Mouse (Mus musculus) heart, postnatal 25 days (tissue): ENCODE measurements around the gene Erich6. TPM values are rescaled to one million over a fixed set of nuclear protein-coding genes. Genes with fewer than 3 reads are reported as not detected.

ENCODE experiments used
- DNase-seq: peaks from one replicate; pipeline ENCODE4 v3.0.0; 2022; ENCODE audit warnings: low spot score
- intact Hi-C: fragments of 180-260 bp; cut with DNase I; formaldehyde crosslinking; loops from one replicate; pipeline ENCODE4 v1.15.1; 2025
- total RNA-seq, 2 experiments: library from RNA; stranded (reverse); gene quantifications; 2 replicates each; pipeline ENCODE4 v1.2.3; 2021

The Erich6 gene
- total RNA-seq, result not detected

DNA sequence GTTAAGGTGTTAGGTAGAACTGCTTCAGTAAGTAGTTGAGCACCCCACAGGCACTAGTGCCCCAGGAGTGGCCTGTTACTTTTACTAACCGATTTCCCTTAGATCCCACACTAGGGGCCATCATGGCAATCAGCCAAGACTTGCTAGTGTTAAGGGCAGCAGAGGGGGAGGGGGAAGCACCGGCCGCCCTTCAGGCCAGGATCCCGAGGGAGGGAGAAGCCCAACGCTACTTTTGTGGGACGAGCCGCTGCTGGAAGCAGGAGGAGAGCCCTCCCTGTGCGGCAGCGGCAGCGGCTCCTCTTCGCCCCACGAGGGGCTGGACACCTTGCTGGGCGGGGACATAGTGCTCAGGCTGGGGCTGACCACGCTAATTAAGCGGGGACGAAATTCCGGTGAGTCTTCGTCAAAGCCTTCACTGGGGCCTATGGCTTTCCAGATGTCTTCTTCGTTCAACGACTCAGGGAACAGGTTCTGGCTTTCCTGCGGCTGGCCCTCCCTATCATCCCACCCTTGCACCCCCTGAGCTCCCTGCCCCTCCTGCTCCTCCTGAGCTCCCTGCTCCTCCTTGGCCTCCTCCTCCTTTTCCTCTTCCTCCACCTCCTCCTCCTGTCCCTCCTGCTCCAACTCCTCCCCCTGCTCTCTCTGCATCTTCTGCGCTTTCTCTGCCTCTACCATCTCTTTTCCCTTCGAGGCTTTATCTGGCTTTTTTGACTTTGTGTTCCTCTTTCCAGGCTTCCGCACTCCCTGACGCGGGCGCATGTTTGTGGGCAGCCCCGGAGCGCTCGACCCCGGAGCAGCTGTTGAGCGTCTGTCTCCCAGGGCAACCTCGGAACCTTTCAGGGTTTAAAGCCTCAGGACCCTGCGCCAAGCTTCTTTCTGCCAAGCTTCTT lies at the start of gene Erich6:
TSS of gene Erich6 (minus strand) at position 802 of the 890 bp plus-strand sequence.
- intact Hi-C loops, result no loop called here
- no peak for DNase-seq

DNA sequence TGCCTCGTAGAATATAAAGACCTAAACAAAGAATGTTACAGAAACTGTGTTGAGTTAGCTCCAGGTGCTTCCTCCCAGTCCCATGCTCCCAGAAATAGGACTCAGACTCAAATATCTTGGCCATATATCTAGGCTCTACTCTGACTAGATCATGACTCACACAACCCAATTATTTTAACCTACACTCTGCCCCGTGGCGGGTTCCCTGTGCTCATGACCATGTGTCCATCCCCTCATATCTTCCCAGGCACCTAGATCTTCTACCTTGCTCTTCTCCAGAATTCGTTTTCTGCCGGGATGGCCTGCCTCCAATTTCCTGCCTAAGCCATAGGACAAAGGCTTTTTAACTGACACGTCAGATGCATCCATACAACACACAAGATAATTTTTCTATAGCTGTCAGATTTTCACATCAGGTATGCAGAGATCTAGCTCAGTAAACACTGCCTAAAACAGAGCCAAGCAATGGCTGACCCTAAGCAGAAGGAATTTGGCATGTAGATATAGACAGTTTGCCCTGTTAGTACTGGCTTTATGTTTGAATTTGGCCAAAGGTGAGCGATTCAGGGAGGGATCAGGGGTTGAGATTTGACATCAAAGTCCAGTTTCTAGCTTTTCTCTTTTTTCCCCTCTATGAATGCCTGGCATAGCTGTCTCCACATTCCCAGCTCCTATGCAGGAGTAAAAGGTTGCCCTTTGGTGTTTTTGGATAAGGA lies 49.4 kb upstream of the Erich6 start:
- DNase-seq, result no peak
- intact Hi-C loops, result no loop called here

DNA sequence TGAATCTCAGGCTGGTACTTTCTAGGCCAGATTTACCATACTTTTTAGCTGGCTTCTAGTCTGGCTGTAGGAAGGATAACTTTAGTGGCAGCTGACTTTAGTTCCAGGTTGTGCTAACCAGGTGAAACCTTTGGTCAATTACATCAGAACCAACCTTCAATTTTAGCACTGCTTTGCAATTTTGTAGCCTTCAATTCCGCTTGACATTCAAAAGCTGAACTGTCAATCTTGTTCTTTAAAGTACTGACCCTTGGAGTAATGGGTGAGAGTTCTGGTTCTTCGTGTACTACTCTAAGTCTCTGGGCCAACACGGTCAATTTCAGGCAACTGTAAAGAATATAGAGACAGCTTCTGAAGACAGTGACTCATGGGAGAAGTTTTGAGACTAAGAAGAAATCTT lies 48.4 kb upstream of the Erich6 start:
- intact Hi-C loops, result no loop called here
- no peak for DNase-seq

DNA sequence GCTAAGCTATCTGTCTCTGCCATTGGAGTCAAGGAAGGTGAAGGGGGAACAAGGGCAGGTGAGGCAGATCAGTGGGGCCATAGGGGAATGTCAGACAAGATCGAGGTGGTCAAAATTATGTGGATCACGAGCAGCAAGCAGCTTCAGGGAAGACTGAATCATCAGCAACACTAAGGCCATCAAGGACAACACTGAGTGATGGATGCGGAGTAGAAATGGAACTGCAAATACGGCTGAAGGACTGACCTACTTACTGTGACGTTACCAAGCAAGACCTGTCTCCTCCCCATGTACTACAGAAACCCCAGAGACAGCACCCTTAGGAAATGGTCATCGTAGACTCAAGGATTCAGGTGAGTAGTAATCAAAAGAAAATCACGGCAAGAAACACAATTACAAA lies 46.3 kb upstream of the Erich6 start:
- intact Hi-C loops, result no loop called here
- DNase-seq, result no peak

DNA sequence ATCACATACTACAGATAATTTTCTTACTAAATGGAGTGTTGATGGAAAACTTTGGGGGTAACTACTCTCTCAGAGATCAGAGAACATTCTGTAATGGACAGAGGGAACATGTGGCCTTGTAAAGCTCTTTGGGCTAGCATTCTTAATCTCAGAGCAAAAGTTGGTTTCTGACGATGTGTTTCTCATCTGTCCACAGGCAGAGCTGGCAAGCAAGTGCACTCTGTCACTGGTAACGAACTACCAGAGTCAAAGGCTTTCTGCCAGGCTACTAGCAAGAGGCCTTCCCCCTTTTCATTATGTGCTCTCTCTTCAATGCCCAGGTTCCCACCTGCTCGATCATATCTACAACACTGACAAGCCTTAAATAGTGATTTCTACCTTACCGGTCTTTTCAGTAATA lies 45.3 kb upstream of the Erich6 start:
- no peak for DNase-seq
- intact Hi-C loops, result no loop called here

DNA sequence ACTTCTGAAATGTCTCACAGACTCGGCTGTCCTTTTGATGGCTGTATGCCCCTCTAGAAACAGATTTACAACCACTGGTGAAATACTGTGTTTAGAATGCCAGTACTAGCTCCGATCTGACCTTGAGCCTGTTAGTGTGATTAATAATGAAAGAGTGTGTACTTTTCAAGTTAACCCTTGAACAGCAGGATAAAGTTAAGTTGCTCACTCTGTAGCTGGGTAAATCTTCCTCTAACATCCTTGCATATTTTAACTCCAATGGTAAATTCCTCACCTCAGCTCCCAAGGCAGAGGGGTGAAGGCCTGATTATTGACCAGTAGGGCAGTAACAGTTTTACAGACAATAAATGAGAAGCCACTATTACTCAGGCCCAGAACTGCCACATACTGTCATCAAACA lies 44.8 kb upstream of the Erich6 start:
- intact Hi-C loops, result no loop called here
- DNase-seq, result no peak

DNA sequence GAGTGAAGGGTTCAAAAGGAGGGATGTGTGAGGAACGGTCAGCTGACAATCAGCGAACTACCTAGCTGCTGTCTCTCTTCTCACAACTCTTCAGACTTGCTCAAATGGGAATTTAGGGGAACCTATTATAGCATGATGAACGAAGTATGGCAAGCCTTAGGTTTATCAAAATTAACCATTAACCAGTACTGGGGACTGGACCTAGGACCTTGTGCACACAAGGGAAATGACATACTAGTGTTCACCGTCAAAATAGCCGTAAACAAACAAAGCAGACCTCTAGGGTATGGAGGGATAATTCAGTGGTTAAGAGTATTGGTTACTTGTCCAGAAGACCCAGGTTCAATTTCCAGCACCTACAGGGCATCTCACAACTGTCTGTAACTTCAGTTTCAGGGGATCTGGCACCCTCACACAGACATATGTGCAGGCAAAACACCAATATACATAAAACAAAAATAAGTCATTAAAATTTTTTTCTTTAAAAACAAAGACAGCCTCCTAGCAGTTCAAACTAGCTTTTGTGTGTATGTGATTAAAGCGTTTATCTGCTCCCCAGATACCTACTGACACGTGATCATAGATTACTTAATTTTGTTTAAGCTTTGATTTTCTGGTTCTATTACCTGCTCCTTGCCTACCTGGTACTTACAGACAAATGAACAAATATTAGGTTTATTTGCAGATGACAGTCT lies 44.1 kb upstream of the Erich6 start:
- no peak for DNase-seq
- intact Hi-C loops, result no loop called here

DNA sequence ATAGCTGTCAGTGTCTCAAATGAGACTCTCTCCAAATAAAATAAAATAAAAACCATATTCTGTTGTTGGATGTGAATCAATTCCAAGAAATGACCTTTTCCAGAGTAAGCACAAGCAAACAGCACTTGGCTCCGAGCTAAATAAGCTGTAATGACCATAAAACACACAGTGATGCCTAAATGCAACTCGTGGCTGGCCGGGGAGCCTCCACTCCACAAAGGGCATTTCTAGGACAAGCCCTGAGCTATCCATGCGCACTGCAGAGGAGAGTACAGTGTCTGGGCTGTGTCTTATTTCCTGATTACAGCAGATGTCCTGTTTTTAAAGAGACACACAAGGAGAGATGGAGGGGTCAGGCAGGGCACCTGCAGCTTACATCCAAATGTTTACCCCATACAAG lies 43.0 kb upstream of the Erich6 start:
- DNase-seq, result no peak
- intact Hi-C loops, result no loop called here

DNA sequence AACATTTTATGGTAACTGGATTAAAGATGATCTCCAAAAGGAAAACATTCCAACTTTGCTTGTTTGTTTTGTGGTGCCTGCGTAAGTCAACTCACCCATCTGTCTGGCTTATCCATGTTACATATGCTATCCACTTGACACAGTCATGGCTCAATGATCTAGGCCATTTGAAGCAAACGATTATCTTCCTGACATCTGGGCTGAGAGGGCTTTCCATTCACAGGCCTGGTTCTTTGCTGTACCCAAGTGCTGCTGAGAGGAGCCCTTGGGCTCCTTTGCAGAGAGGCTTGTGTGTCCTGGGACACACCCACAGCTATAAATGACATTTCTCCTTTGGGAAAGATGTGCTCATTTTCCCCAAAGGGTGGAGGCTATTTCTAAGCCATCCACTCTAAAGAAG lies 41.9 kb upstream of the Erich6 start:
- DNase-seq, result no peak
- intact Hi-C loops, result no loop called here

DNA sequence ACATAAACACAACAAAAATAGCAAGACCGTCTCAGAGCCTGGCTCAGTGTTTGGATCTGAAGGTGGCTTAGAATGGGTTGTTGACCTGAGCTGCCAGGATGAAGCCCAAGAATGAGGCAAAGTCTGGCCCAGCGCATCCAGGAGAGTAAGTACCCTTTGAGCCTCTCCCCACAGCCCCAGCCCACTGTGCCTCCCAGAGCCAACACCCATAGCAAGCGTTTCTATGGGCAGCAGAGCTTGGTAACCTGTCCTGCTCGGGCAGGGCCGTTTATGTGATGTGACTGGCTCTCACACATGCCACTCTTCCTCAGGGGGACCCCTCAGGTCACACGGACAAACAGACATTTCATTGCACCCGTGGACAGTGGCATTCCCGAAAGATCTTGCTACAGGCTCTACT lies 41.4 kb upstream of the Erich6 start:
- intact Hi-C loops, result no loop called here
- no peak for DNase-seq

DNA sequence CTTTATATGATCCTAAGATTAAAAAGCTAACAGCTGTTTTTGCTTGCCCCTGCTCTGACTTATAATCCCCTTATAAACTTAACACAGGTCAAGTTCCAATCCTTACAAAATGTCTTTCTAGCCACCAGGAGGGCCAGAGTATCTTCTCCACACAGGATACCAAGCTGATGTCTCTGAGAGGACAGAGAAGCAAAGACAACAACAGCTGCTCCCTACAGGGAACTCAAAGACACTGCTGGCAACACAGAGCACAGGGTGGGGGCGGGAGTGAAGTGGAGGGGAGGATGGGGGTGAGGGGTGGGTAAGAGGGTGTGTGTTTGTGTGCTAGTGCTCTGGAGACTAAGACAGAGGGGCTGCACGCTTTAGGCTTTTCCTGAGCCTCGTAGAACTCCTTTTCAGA lies 40.6 kb upstream of the Erich6 start:
- DNase-seq, result no peak
- intact Hi-C loops, result no loop called here

DNA sequence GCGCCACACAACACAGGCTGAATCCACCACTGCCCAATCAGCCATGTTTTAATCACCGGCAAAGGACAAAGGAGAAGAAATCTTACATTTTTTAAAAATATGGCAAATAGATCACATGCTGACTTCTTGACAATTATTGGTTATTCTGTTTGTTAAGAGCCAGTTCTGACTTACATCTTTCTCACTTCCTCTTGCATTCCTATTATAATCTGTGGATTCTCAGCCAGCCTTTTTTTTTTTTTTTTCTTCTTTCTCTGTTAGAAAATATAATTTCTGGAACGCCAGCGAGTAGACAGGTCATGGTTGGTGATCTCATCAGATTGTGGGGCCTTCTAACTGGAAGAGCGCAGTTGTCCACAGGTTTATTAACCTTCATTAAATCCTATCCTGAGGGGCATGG lies 36.3 kb upstream of the Erich6 start:
- no peak for DNase-seq
- intact Hi-C loops, result no loop called here

DNA sequence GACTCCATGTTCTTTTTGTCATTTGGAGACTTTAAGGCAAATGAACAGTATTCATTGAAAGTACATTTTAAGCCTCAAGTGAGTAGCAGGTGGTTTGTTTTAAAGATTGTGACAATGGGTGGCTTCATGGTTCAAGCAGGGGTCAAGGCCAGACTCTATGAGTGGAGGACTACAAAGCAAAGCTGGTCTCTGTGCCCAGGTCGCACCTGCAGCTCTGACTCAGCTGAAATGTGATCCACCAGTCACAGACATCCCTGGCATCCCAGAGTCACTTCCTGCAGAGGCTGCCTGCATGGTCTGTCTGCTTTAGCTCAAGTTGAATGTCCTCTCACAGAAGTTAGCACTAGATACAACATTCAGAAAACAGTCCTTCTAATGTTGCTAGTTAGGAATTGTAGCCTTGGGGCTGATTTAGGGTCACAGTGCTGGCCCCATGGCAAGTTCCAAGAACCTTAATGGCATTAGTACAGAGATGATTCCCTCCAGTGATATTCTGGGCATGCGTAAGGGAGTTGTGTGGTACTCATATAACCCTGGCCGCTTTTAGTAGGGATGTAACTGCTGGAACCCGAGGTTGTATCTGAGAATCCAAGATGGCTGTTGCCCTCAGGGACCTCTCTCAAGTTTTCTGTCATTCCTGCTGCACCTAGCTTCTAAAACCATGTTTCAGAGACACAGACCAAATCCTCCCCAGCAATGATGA lies 35.6 kb upstream of the Erich6 start:
- no peak for DNase-seq
- intact Hi-C loops, result no loop called here

DNA sequence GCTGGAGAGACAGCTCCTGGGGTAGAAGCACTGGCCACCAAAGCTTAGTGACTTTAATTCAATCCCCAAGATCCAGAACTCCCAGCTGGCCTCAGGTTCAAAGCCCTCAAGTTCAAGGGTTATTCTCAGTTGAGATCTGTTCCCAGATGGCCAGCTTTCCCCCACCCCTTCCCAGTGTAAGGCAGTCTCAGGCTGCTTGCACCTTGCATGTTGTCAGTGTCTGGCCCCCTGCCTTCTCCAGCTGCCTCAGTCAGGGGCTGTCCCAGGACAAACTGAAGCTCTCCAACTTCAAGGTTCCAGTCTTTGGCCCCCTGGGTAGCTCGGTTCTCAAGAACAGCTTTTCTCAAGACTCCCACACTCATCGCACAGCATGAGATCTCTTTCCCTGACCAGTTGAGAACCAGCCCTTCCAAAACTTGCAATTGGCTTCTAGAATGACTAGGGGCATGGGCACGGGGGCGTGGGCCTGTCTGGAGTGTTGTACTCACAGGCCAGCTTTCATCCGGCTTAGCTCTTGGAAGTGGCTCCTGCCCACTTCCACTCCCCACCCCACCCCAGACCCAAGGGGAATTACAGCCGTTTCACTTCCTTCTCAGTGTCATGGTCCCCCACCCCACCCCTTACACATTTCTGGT lies 34.7 kb upstream of the Erich6 start:
- intact Hi-C loops, result no loop called here
- DNase-seq, result no peak

DNA sequence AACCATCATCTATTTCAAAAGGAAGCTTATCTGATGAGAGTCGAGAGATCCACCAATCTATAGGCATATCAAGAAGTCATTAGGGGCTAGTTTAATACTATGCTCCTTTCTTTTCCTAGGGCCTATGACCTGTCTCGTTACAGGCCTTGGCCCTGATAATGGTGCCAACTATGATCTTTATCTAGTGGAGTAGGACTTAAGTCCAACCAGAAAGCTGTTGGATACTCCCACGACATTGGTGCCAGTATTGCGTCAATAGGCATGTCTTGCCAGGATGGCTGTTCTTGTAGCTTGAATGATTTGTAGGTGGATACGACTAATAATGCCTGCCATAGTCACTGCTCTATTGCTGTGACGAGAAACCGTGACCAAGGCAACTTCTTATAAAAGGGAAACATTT lies 27.0 kb upstream of the Erich6 start:
- intact Hi-C loops, result no loop called here
- no peak for DNase-seq

DNA sequence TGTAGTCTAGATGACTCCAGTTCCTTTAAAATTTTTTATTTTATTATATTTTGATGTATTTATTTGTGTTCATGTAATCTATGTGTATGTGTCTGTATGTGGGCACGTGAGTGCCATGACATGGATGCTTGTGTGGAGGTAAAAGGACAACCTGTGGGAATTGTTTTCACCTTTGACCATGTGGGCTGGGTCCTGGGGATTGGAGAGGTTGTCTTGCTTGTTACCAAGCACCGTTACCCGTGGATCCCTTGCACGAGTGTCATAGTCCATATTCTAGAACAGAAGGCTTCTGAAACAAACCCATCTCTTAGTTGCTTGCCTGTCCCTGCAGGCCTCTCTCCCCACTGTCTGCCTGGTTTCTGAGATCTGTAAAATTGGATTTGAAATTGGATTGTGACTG lies 23.6 kb upstream of the Erich6 start:
- intact Hi-C loops, result no loop called here

DNA sequence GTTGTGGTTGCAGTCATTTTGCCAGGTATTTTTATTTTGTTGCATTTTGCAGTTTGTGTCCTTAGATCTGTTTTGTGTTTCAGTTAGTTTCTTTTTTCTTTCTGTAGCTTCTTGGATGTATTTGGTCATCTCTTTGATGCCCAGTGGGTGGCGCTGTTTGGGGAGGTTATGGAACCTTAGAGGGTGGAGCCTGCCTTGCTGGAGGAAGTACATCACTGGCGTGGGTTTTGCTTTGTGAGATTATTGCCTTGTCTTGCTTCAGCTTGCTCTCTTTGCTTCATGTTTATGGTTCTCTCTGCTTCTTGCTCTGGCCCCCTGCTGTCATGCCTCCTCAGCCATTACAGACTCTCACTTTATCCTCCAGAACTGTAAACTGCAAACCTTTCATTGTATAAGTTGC lies 20.3 kb upstream of the Erich6 start:
- no peak for DNase-seq
- intact Hi-C loops, result no loop called here

More for the DNA sequence above, 23.6 kb upstream of the Erich6 start:
- no peak for DNase-seq

DNA sequence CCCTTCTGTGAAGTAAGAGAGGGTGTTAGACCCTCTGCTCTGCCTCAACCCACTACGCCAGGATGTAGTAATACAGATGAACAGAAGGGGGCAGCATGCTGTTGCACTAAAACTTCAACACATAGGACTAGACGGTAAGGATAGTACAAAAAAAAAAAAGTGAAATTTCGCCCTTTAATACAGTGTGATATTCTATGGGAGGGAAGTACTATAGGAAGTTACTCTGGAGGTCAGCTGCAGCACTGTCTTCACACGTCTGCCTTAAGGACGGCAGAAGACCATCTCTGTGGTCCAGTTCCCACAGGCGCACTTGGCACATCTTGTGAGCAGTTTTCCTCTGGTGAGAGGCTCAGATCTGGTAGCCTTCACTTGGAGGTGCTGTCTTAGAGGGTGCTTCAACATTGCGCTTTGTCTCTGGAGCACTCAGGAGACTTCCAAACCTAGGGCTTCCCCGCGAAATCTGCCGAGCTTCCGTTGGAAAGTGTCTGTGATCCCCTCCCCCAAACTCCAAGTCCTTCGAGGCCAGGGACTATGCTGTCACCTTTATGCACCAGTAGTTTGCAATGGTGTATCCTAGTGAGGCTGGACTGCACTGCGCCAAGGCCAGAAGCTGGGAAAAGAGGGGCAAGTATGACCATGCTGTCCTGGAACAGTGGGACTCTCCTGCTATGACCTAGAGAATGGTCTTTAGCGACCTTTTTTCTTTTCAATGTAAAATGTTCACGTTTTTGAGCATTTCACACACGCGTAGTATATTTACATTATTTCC lies 18.5 kb upstream of the Erich6 start:
- DNase-seq, result no peak
- intact Hi-C loops, result loop anchor here (1.0 to 2.0 kb wide), 2 partner anchors 129 to 403 kb away; no protein-coding TSS in a partner anchor

DNA sequence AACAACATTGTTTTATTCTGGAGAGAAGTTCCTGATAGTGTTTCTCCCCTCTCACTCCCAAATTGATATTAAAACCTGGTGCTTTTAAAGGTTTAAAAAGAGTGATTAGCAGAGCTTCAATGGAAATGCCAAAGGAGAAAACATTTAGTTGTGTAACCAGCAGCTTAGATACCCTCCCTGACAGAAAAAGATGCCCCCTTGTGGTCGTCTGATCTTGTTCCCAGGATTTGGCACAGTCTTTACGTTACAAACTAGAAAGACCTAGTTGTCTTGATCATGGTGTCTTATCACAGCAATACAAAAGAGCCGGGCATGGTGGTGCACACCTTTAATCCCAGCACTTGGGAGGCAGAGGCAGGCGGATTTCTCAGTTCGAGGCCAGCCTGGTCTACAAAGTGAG lies 16.9 kb upstream of the Erich6 start:
- intact Hi-C loops, result loop anchor here (2.0 kb wide), 1 partner anchor 405 kb away; no protein-coding TSS in a partner anchor
- no peak for DNase-seq
